Mouse (Mus musculus) myocyte (in vitro differentiated cells): ENCODE data around the gene Ndufb4. TPM values are rescaled to one million over a fixed set of nuclear protein-coding genes. Genes with fewer than 3 reads are reported as not detected.

ENCODE experiments used
- H3K27me3 ChIP-seq: one replicate; pipeline ENCODE4 v1.6.1; 2011; ENCODE audit not compliant: control insufficient read depth, insufficient read depth, insufficient read length
- H3K36me3 ChIP-seq: one replicate; pipeline ENCODE4 v1.6.1; 2011; ENCODE audit not compliant: control insufficient read depth, insufficient read depth
- H3K4me2 ChIP-seq: one replicate; pipeline ENCODE4 v1.6.1; 2011; ENCODE audit warnings: low read depth, control low read depth
- H3K4me3 ChIP-seq: one replicate; pipeline ENCODE4 v1.5.1; 2011; ENCODE audit warnings: mild to moderate bottlenecking, control low read depth, moderate library complexity
- H3K79me2 ChIP-seq: one replicate; pipeline ENCODE4 v1.6.1; 2011; ENCODE audit not compliant: control insufficient read depth, insufficient read depth
- H3ac ChIP-seq: one replicate; pipeline ENCODE4 v1.6.1; 2011; ENCODE audit not compliant: control insufficient read depth, insufficient read length
- CEBPB ChIP-seq: IDR thresholded peaks from 2 replicates; pipeline ENCODE4 v1.6.1; 2011; ENCODE audit warnings: mild to moderate bottlenecking, moderate library complexity; ENCODE audit not compliant: poor library complexity, insufficient read depth, severe bottlenecking
- E2F4 ChIP-seq: IDR thresholded peaks from one replicate; pipeline ENCODE4 v1.6.1; 2011; ENCODE audit warnings: mild to moderate bottlenecking, control low read depth, moderate library complexity; ENCODE audit not compliant: insufficient read depth
- MAX ChIP-seq: IDR thresholded peaks from one replicate; pipeline ENCODE4 v1.6.1; 2011; ENCODE audit warnings: low read depth, mild to moderate bottlenecking, control low read depth
- MYOD1 ChIP-seq, 3 experiments: IDR thresholded peaks; one replicate each; pipeline ENCODE4 v1.6.1; 2011; ENCODE audit warnings: control low read depth in 2 of 3, low read depth in 2 of 3, mild to moderate bottlenecking in 2 of 3, moderate library complexity in 1 of 3; ENCODE audit not compliant: insufficient read length in 2 of 3, control insufficient read depth in 1 of 3
- MYOG ChIP-seq, 3 experiments: IDR thresholded peaks; one replicate each; pipeline ENCODE4 v1.6.1; 2011; ENCODE audit warnings: control low read depth in 2 of 3, low read depth in 2 of 3, mild to moderate bottlenecking in 2 of 3; ENCODE audit not compliant: insufficient read length in 2 of 3, control insufficient read depth in 1 of 3, insufficient read depth in 1 of 3
- POLR2A ChIP-seq: IDR thresholded peaks from one replicate; pipeline ENCODE4 v1.6.1; 2011; ENCODE audit warnings: low read depth, mild to moderate bottlenecking, control low read depth, moderate library complexity; ENCODE audit not compliant: insufficient read length
- POLR2AphosphoS2 ChIP-seq: IDR thresholded peaks from one replicate; pipeline ENCODE4 v1.6.1; 2011; ENCODE audit warnings: low read depth, control low read depth; ENCODE audit not compliant: insufficient read length
- SRF ChIP-seq: IDR thresholded peaks from one replicate; pipeline ENCODE4 v1.6.1; 2011; ENCODE audit warnings: low read depth; ENCODE audit not compliant: control insufficient read depth, insufficient read length
- TCF12 ChIP-seq: IDR thresholded peaks from one replicate; pipeline ENCODE4 v1.6.1; 2011; ENCODE audit warnings: mild to moderate bottlenecking, control low read depth; ENCODE audit not compliant: poor library complexity, insufficient read depth, severe bottlenecking
- TCF3 ChIP-seq: IDR thresholded peaks from one replicate; pipeline ENCODE4 v1.6.1; 2011; ENCODE audit warnings: low read depth, control low read depth; ENCODE audit not compliant: insufficient read length
- polyA plus RNA-seq: library from polyadenylated mRNA; unstranded; fragments of >200 nt; fragmentation: generic; extraction: Trizol; gene quantifications from one replicate; pipeline ENCODE4 v1.2.1, GENCODE M21; 2012; ENCODE audit warnings: missing spikeins

Gene Ndufb4
- polyA plus RNA-seq, 1 experiment, result 86.0 TPM

- Histone ChIP-seq H3K36me3 (no peaks in the 10 kb centered on the region), H3ac (no peak overlapping the region), H3K79me2 (no peaks in the 10 kb centered on the region), H3K4me3 (no peak overlapping the region), H3K27me3 (no peaks in the 10 kb centered on the region), H3K4me2 (no peak overlapping the region)
- TF ChIP-seq TCF12, result no peak
- no peak for TF ChIP-seq MAX
- TF ChIP-seq MYOG (IDR thresholded peaks at IDR 0.05; ENCODE audit: control insufficient read depth in 1 of 3, insufficient read depth in 1 of 3, insufficient read length in 2 of 3, low read depth in 2 of 3), result no peak
- no peak for TF ChIP-seq CEBPB
Measured at GRCm38 (mm10) chr16:37598463-37598862, 55.8 kb downstream of the Ndufb4 start.

GRCm38 (mm10) chr16:37597412-37597811 lies 56.8 kb downstream of the Ndufb4 start:
- Histone ChIP-seq H3ac (no peak overlapping the region), H3K27me3 (no peaks in the 10 kb centered on the region), H3K4me2 (no peak overlapping the region), H3K4me3 (no peak overlapping the region), H3K36me3 (no peaks in the 10 kb centered on the region), H3K79me2 (no peaks in the 10 kb centered on the region)
- TF ChIP-seq E2F4 (no peak), MYOG (IDR thresholded peaks at IDR 0.05; ENCODE audit: control insufficient read depth in 1 of 3, insufficient read depth in 1 of 3, insufficient read length in 2 of 3, low read depth in 2 of 3) (no peak), TCF3 (no peak), POLR2AphosphoS2 (no peak), MYOD1 (IDR thresholded peaks at IDR 0.05; ENCODE audit: control insufficient read depth in 1 of 3, insufficient read length in 2 of 3, low read depth in 2 of 3) (no peak), POLR2A (no peak), SRF (no peak)

Other genes starting within 250 kb of the Ndufb4 start
- gene Gtf2e1, start 114.7 kb downstream of the Ndufb4 start, polyA plus RNA-seq, result 10.3 TPM
- 6.0 TPM for gene Rabl3, start 114.6 kb downstream of the Ndufb4 start, polyA plus RNA-seq
- gene Hgd, start 74.3 kb downstream of the Ndufb4 start, polyA plus RNA-seq, result 0.02 TPM
- 134 TPM for gene Fstl1, start 122.4 kb upstream of the Ndufb4 start, polyA plus RNA-seq
- 0.08 TPM for gene Gm36028, start 206.7 kb upstream of the Ndufb4 start, polyA plus RNA-seq
- 6.9 TPM for gene Lrrc58, start 213.9 kb upstream of the Ndufb4 start, polyA plus RNA-seq